Mouse (Mus musculus): ENCODE measurements around the gene Tubb4b.

DNA sequence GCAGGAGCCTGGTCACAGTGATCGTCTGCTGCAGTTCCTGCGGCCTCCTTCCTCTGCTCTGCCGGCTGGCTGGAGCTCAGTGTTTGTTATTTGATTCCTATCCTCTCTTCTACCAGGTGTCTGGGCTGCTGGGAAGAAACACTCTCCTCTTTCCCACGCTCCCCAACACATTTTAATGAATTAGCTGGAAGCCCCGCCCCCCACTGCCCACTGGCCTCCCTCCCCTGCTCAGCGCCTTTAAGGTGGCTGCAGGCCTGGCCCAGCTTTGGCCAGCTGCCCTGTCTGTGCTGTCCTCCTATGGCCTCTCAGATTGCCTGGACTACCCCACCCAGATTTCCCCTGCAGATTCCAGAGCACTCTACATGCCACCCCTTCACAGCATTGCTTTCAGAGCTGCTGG, 46.8 kb downstream of the Tubb4b start:
- TF ChIP-seq CTCF (IDR thresholded peaks at IDR 0.05; ENCODE audit: control insufficient read depth, insufficient read depth, low read length) (no peak), POLR2A (IDR thresholded peaks at IDR 0.05; ENCODE audit: borderline replicate concordance, control insufficient read depth, low read depth, low read length) (no peak)
